In genomic region chr14:77474026-77474425, GRCm38 (mm10) we compare ENCODE assay signal across 17 mouse cellular contexts.
DNase-seq lines count a peak whose midpoint lies in the region; ATAC-seq lines count a peak whose summit lies in the region.
"Had no signal": no experiment of that assay in that cellular context is flagged by ENCODE, and none has a peak within 500 bp of the region (broad histone marks: within the 10 kb centered on the region; RNA-seq: fewer than 3 reads in every experiment).

No protein-coding gene starts in this region.

- DNase-seq in hindbrain, embryonic 14.5 days (ENCODE audit: low spot score): no peak
- DNase-seq in kidney, postnatal 14 days: no peak
- no peak for DNase-seq in midbrain, embryonic 14.5 days
- DNase-seq in cerebellum, adult 11 months: no peak
- DNase-seq: B cell, adult 2 months; cerebellum, adult 2 months; cerebellum, postnatal 36 days; gastrocnemius, postnatal 10 days; left cerebral cortex, postnatal 4 days; liver; lung, postnatal 10 days; thymus, adult 2 months had no signal

- no peak overlapping the region for H3K9ac ChIP-seq in hindbrain, embryonic 13.5 days
- no peak overlapping the region for H3K9ac ChIP-seq in hindbrain, embryonic 14.5 days
- no peak overlapping the region for H3K9ac ChIP-seq in kidney, embryonic 16.5 days (replicated peaks; ENCODE audit: low read length)
- H3K9ac ChIP-seq in midbrain, embryonic 16.5 days (ENCODE audit: low read depth, low read length): no peak overlapping the region
- no peak overlapping the region for H3K9ac ChIP-seq in midbrain, embryonic 14.5 days (replicated peaks; ENCODE audit: low read length)
- H3K9ac ChIP-seq: forebrain, embryonic 13.5 days; stomach, embryonic 15.5 days had no signal

- peak overlapping the region; percentile 44 for H3K27ac ChIP-seq in hindbrain, embryonic 13.5 days
- H3K27ac ChIP-seq in hindbrain, embryonic 14.5 days: no peak overlapping the region
- H3K27ac ChIP-seq in kidney, embryonic 16.5 days (ENCODE audit: low read length): no peak overlapping the region
- H3K27ac ChIP-seq in midbrain, embryonic 16.5 days (ENCODE audit: low read length): no peak overlapping the region
- H3K27ac ChIP-seq in midbrain, embryonic 14.5 days (replicated peaks; ENCODE audit: low read depth, low read length): no peak overlapping the region
- H3K27ac ChIP-seq: forebrain, embryonic 13.5 days; stomach, embryonic 15.5 days had no signal

- no peaks in the 10 kb centered on the region for H3K36me3 ChIP-seq in hindbrain, embryonic 13.5 days
- H3K36me3 ChIP-seq in hindbrain, embryonic 14.5 days (replicated peaks; ENCODE audit: control insufficient read depth, insufficient read depth): no peaks in the 10 kb centered on the region
- no peaks in the 10 kb centered on the region for H3K36me3 ChIP-seq in kidney, embryonic 16.5 days (ENCODE audit: insufficient read depth, low read length)
- H3K36me3 ChIP-seq in midbrain, embryonic 16.5 days (ENCODE audit: control insufficient read depth, insufficient read depth, low read length): no peaks in the 10 kb centered on the region
- no peaks in the 10 kb centered on the region for H3K36me3 ChIP-seq in midbrain, embryonic 14.5 days (ENCODE audit: control insufficient read depth, insufficient read depth, low read length)
- H3K36me3 ChIP-seq: stomach, embryonic 15.5 days had no signal

- no peaks in the 10 kb centered on the region for H3K9me3 ChIP-seq in hindbrain, embryonic 13.5 days
- no peaks in the 10 kb centered on the region for H3K9me3 ChIP-seq in hindbrain, embryonic 14.5 days (ENCODE audit: control insufficient read depth, low read length)
- no peaks in the 10 kb centered on the region for H3K9me3 ChIP-seq in kidney, embryonic 16.5 days (ENCODE audit: low read length)
- no peaks in the 10 kb centered on the region for H3K9me3 ChIP-seq in midbrain, embryonic 16.5 days (replicated peaks; ENCODE audit: control insufficient read depth, low read length, poor library complexity, severe bottlenecking)
- no peaks in the 10 kb centered on the region for H3K9me3 ChIP-seq in midbrain, embryonic 14.5 days (ENCODE audit: control insufficient read depth, low read length)
- H3K9me3 ChIP-seq: forebrain, embryonic 13.5 days; stomach, embryonic 15.5 days had no signal

- H3K4me2 ChIP-seq in hindbrain, embryonic 13.5 days: no peak overlapping the region
- H3K4me2 ChIP-seq in hindbrain, embryonic 14.5 days (replicated peaks): no peak overlapping the region
- H3K4me2 ChIP-seq in kidney, embryonic 16.5 days (replicated peaks; ENCODE audit: low read depth, low read length): no peak overlapping the region
- H3K4me2 ChIP-seq in midbrain, embryonic 16.5 days (ENCODE audit: low read length): no peak overlapping the region
- H3K4me2 ChIP-seq in midbrain, embryonic 14.5 days (ENCODE audit: low read length): no peak overlapping the region
- H3K4me2 ChIP-seq: forebrain, embryonic 13.5 days; stomach, embryonic 15.5 days had no signal

- peak; percentile 21; the same call in 1 of the 2 replicates for ATAC-seq in hindbrain, embryonic 13.5 days (ENCODE audit: low FRiP score)
- ATAC-seq in hindbrain, embryonic 14.5 days (ENCODE audit: low FRiP score): no peak
- ATAC-seq in kidney, embryonic 16.5 days (ENCODE audit: low FRiP score, low TSS enrichment): peak; percentile 59; the same call in 1 of the 2 replicates
- 0 out of 2 replicates have a peak, but pooled peaks have one; percentile 26 for ATAC-seq in midbrain, embryonic 16.5 days
- no peak for ATAC-seq in midbrain, embryonic 14.5 days (ENCODE audit: low FRiP score, low TSS enrichment)
- ATAC-seq: forebrain, embryonic 13.5 days had no signal

- no peak overlapping the region for H3K4me3 ChIP-seq in hindbrain, embryonic 13.5 days
- no peak overlapping the region for H3K4me3 ChIP-seq in hindbrain, embryonic 14.5 days (replicated peaks; ENCODE audit: low read length)
- H3K4me3 ChIP-seq in kidney, embryonic 16.5 days (ENCODE audit: low read length): no peak overlapping the region
- H3K4me3 ChIP-seq in midbrain, embryonic 16.5 days (ENCODE audit: low read depth, low read length): no peak overlapping the region
- no peak overlapping the region for H3K4me3 ChIP-seq in midbrain, embryonic 14.5 days (replicated peaks; ENCODE audit: low read depth, low read length)
- H3K4me3 ChIP-seq: forebrain, embryonic 13.5 days; stomach, embryonic 15.5 days had no signal

- WGBS in hindbrain, embryonic 13.5 days: 53% methylated on average over 5 of the region's 5 CpGs
- 47% methylated on average over 5 of the region's 5 CpGs for WGBS in hindbrain, embryonic 14.5 days
- WGBS in kidney, embryonic 16.5 days: 24% methylated on average over 5 of the region's 5 CpGs
- 54% methylated on average over 5 of the region's 5 CpGs for WGBS in midbrain, embryonic 16.5 days
- WGBS in midbrain, embryonic 14.5 days: 62% methylated on average over 5 of the region's 5 CpGs

- H3K4me1 ChIP-seq in hindbrain, embryonic 13.5 days (replicated peaks): peaks cover 24% of the 10 kb centered on the region
- H3K4me1 ChIP-seq in hindbrain, embryonic 14.5 days (replicated peaks; ENCODE audit: control insufficient read depth, insufficient read depth, low read length): peaks cover 15% of the 10 kb centered on the region; the same call in 1 of the 2 replicates
- H3K4me1 ChIP-seq in kidney, embryonic 16.5 days (ENCODE audit: insufficient read depth, low read length): 0 out of 2 replicates have a peak, but pooled peaks cover 7% of the 10 kb centered on the region
- no peaks in the 10 kb centered on the region; the same call in 1 of the 2 replicates for H3K4me1 ChIP-seq in midbrain, embryonic 16.5 days (ENCODE audit: control insufficient read depth, insufficient read depth, low read length)
- 0 out of 2 replicates have a peak, but pooled peaks cover 6% of the 10 kb centered on the region for H3K4me1 ChIP-seq in midbrain, embryonic 14.5 days (ENCODE audit: control insufficient read depth, insufficient read depth, low read length)
- H3K4me1 ChIP-seq: stomach, embryonic 15.5 days had no signal

- no peaks in the 10 kb centered on the region for H3K27me3 ChIP-seq in hindbrain, embryonic 13.5 days
- H3K27me3 ChIP-seq in hindbrain, embryonic 14.5 days (ENCODE audit: control insufficient read depth, insufficient read depth, low read length): no peaks in the 10 kb centered on the region
- H3K27me3 ChIP-seq in kidney, embryonic 16.5 days (ENCODE audit: insufficient read depth, low read length): no peaks in the 10 kb centered on the region
- H3K27me3 ChIP-seq in midbrain, embryonic 16.5 days (ENCODE audit: control insufficient read depth, insufficient read depth, low read depth, low read length): no peaks in the 10 kb centered on the region
- no peaks in the 10 kb centered on the region for H3K27me3 ChIP-seq in midbrain, embryonic 14.5 days (ENCODE audit: control insufficient read depth, insufficient read depth, low read length)
- H3K27me3 ChIP-seq: forebrain, embryonic 13.5 days; stomach, embryonic 15.5 days had no signal

Comparison
In these comparisons a context has a peak if more than half of its experiments do, and no peak if none do; other contexts are left out.
1. ATAC-seq: peak in hindbrain, embryonic 13.5 days (single experiment), kidney, embryonic 16.5 days (single experiment) and midbrain, embryonic 16.5 days (single experiment); none in hindbrain, embryonic 14.5 days (single experiment) and midbrain, embryonic 14.5 days (single experiment).